Mouse (Mus musculus): ENCODE measurements at regions not wholly inside any gene's neighbourhood (a gene's known extent, or its start where the extent isn't known, plus 50 kb on each side); places are given as distances from the start of the nearest gene placed in this dataset.

GRCm38 (mm10) chr10:37378002-37378702 lies 239.4 kb upstream of the Marcks start:
- Histone ChIP-seq H3K9me3 (ENCODE audit: low read length) (no peaks in the 10 kb centered on the region), H3K4me1 (ENCODE audit: insufficient read depth, low read depth, low read length) (no peaks in the 10 kb centered on the region), H3K9ac (replicated peaks; ENCODE audit: low read depth) (no peak overlapping the region), H3K36me3 (ENCODE audit: insufficient read depth, low read length) (no peaks in the 10 kb centered on the region), H3K4me3 (ENCODE audit: low read depth, low read length) (no peak overlapping the region), H3K27me3 (replicated peaks; ENCODE audit: insufficient read depth, low read length) (no peaks in the 10 kb centered on the region), H3K4me2 (replicated peaks; ENCODE audit: low read depth, low read length) (no peak overlapping the region), H3K27ac (ENCODE audit: low read length) (no peak overlapping the region)
- ATAC-seq (no peak), DNase-seq (ENCODE audit: low spot score) (no peak)
- TF ChIP-seq CTCF (IDR thresholded peaks at IDR 0.05) (no peak), EP300 (IDR thresholded peaks at IDR 0.05) (no peak)
- WGBS, result 34% methylated on average over 4 of the region's 4 CpGs

DNA sequence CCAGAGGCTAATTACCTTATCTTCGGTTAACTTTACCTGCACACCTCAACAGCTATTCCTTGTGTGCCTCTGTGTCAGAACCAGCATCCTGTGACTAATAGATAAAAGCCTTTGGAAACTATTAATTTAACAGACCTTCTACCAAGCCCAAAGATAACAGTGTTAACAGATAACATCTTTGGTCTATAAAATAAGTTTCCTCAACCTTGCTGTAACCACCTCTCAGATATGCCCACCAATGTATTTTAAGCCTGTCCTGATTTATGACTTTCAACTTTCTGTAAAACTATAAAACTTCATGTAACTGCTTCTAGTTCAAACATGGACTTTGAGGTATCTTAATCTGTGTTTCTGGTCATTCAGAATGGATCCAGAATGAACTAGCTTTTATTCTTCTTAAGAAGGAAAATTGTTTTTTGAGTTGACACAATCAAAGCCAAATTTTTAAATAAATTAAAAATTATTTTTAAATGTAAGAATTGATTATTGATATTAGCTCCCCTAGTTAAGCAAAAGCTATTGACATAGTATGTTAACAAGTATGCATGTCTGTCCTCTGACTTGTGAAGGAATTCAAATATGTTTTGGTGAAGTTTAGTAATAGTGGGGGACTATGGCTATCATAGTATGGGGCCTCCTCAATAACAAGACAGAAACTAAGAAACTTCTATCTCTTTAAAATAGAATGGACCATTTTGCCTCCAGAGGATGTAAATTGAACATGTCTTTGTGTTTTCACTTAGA lies 238.7 kb upstream of the Marcks start:
- Histone ChIP-seq H3K9me3 (ENCODE audit: low read length) (no peaks in the 10 kb centered on the region), H3K9ac (replicated peaks; ENCODE audit: low read depth) (no peak overlapping the region), H3K4me2 (replicated peaks; ENCODE audit: low read depth, low read length) (no peak overlapping the region), H3K27me3 (replicated peaks; ENCODE audit: insufficient read depth, low read length) (no peaks in the 10 kb centered on the region), H3K36me3 (ENCODE audit: insufficient read depth, low read length) (no peaks in the 10 kb centered on the region), H3K4me3 (ENCODE audit: low read depth, low read length) (no peak overlapping the region), H3K4me1 (ENCODE audit: insufficient read depth, low read depth, low read length) (no peaks in the 10 kb centered on the region), H3K27ac (ENCODE audit: low read length) (no peak overlapping the region)
- WGBS, result 88% methylated on average over 1 of the region's 1 CpGs
- ATAC-seq, result no peak
- TF ChIP-seq CTCF (IDR thresholded peaks at IDR 0.05) (no peak), EP300 (IDR thresholded peaks at IDR 0.05) (no peak)
- no peak for DNase-seq (ENCODE audit: low spot score)

- no peaks in the 10 kb centered on the region for H3K36me3 ChIP-seq (ENCODE audit: insufficient read depth, low read length)
- no peak overlapping the region for H3K4me2 ChIP-seq (replicated peaks; ENCODE audit: low read depth, low read length)
- H3K27me3 ChIP-seq (replicated peaks; ENCODE audit: insufficient read depth, low read length), result no peaks in the 10 kb centered on the region
- no peaks in the 10 kb centered on the region for H3K4me1 ChIP-seq (ENCODE audit: insufficient read depth, low read depth, low read length)
- no peak overlapping the region for H3K4me3 ChIP-seq (ENCODE audit: low read depth, low read length)
- ATAC-seq, result no peak
- H3K9me3 ChIP-seq (ENCODE audit: low read length), result no peaks in the 10 kb centered on the region
- no peak overlapping the region for H3K9ac ChIP-seq (replicated peaks; ENCODE audit: low read depth)
- TF ChIP-seq CTCF (IDR thresholded peaks at IDR 0.05) (no peak), EP300 (IDR thresholded peaks at IDR 0.05) (no peak)
- no peak for DNase-seq (ENCODE audit: low spot score)
- H3K27ac ChIP-seq (ENCODE audit: low read length), result no peak overlapping the region
- 44% methylated on average over 1 of the region's 1 CpGs for WGBS
Observed at GRCm38 (mm10) chr10:37376172-37376571, 237.5 kb upstream of the Marcks start.

DNA sequence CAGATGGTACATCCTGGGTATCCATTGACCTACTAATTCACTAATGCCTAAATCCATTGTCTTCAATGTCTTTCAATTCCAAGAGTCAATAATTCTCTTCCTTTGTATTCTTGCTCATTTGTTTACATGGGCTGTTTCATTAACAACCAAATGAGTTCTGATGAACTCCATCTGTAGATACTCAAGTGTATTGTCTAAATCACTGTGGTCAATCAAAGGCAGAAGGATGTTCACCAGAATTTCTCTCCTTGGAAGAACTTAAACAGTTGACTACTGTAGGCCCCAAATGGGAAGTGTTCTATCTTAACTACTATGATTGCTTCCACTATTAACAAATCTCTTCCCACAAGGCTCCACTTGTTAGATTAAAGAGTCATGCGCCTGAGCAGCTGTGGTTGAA lies 236.9 kb upstream of the Marcks start:
- no peaks in the 10 kb centered on the region for H3K36me3 ChIP-seq (ENCODE audit: insufficient read depth, low read length)
- no peaks in the 10 kb centered on the region for H3K4me1 ChIP-seq (ENCODE audit: insufficient read depth, low read depth, low read length)
- no peaks in the 10 kb centered on the region for H3K27me3 ChIP-seq (replicated peaks; ENCODE audit: insufficient read depth, low read length)
- H3K27ac ChIP-seq (ENCODE audit: low read length), result no peak overlapping the region
- WGBS, result 86% methylated on average over 1 of the region's 1 CpGs
- no peak overlapping the region for H3K4me2 ChIP-seq (replicated peaks; ENCODE audit: low read depth, low read length)
- ATAC-seq, result no peak
- TF ChIP-seq CTCF (IDR thresholded peaks at IDR 0.05), result no peak
- TF ChIP-seq EP300 (IDR thresholded peaks at IDR 0.05), result no peak
- no peak for DNase-seq (ENCODE audit: low spot score)
- H3K4me3 ChIP-seq (ENCODE audit: low read depth, low read length), result no peak overlapping the region
- H3K9me3 ChIP-seq (ENCODE audit: low read length), result no peaks in the 10 kb centered on the region
- H3K9ac ChIP-seq (replicated peaks; ENCODE audit: low read depth), result no peak overlapping the region

DNA sequence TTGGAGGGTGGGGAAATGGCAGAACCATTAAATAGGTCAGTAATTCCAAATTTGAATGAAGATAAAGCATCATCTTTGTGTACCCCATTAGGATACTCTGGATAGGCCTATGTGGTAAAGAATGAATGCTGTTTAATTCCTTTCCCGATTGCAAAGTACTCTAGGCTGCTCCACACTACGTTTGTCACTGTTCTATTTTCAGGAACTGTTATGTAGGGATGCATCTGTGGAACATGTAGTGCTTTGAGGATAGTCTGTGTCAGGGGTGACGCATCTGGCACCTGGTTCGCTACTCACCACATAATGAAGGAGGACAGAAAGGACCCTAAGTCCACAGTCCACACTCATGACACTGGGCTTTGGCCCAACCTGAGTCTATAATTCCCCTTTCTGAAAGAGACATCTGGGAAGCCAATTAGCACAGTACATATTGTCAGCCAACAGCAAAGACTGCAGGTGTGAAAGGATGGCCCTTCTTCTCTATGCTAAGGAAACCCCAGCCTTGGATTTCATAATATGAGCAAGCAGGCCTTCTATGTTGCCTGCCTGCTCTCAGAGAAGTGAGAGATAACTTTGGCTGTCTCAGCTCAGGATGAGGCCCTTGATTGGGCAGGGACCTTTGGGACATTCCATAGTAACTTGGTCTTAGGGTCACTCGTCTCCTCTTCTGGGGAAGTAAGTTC lies 230.4 kb upstream of the Marcks start:
- Histone ChIP-seq H3K4me2 (replicated peaks; ENCODE audit: low read depth, low read length) (no peak overlapping the region), H3K4me1 (ENCODE audit: insufficient read depth, low read depth, low read length) (no peaks in the 10 kb centered on the region), H3K27me3 (replicated peaks; ENCODE audit: insufficient read depth, low read length) (no peaks in the 10 kb centered on the region), H3K9me3 (ENCODE audit: low read length) (no peaks in the 10 kb centered on the region), H3K27ac (ENCODE audit: low read length) (no peak overlapping the region), H3K4me3 (ENCODE audit: low read depth, low read length) (no peak overlapping the region), H3K9ac (replicated peaks; ENCODE audit: low read depth) (no peak overlapping the region), H3K36me3 (ENCODE audit: insufficient read depth, low read length) (no peaks in the 10 kb centered on the region)
- ATAC-seq (no peak), DNase-seq (ENCODE audit: low spot score) (no peak)
- WGBS, result 83% methylated on average over 5 of the region's 5 CpGs
- TF ChIP-seq EP300 (IDR thresholded peaks at IDR 0.05), result no peak
- no peak for TF ChIP-seq CTCF (IDR thresholded peaks at IDR 0.05)

- Histone ChIP-seq H3K4me1 (ENCODE audit: insufficient read depth, low read depth, low read length) (no peaks in the 10 kb centered on the region), H3K4me3 (ENCODE audit: low read depth, low read length) (no peak overlapping the region), H3K36me3 (ENCODE audit: insufficient read depth, low read length) (no peaks in the 10 kb centered on the region), H3K4me2 (replicated peaks; ENCODE audit: low read depth, low read length) (no peak overlapping the region), H3K27ac (ENCODE audit: low read length) (no peak overlapping the region), H3K9me3 (ENCODE audit: low read length) (no peaks in the 10 kb centered on the region), H3K27me3 (replicated peaks; ENCODE audit: insufficient read depth, low read length) (no peaks in the 10 kb centered on the region), H3K9ac (replicated peaks; ENCODE audit: low read depth) (no peak overlapping the region)
- no peak for TF ChIP-seq EP300 (IDR thresholded peaks at IDR 0.05)
- TF ChIP-seq CTCF (IDR thresholded peaks at IDR 0.05), result no peak
- DNase-seq (ENCODE audit: low spot score) (peak; percentile 9), ATAC-seq (no peak)
- 88% methylated on average over 4 of the region's 4 CpGs for WGBS
Observed at GRCm38 (mm10) chr10:37367796-37368195, 229.1 kb upstream of the Marcks start.
